Mouse (Mus musculus) adrenal gland, postnatal 36 days (tissue): Measurements from ENCODE around the gene Cyp46a1. TPM values are rescaled to one million over a fixed set of nuclear protein-coding genes. Genes with fewer than 3 reads are reported as not detected.

Experiments
- DNase-seq, 2 experiments: peaks; one replicate each; pipeline ENCODE4 v3.0.0; 2021; ENCODE audit warnings: mixed read lengths in 1 of 2
- total RNA-seq, 2 experiments: library from RNA; stranded (reverse); gene quantifications; 2 replicates each; pipeline ENCODE4 v1.2.3; 2021

Gene Cyp46a1
- total RNA-seq, 2 experiments from 2014 or later = 0.99 to 2.0 TPM

DNA sequence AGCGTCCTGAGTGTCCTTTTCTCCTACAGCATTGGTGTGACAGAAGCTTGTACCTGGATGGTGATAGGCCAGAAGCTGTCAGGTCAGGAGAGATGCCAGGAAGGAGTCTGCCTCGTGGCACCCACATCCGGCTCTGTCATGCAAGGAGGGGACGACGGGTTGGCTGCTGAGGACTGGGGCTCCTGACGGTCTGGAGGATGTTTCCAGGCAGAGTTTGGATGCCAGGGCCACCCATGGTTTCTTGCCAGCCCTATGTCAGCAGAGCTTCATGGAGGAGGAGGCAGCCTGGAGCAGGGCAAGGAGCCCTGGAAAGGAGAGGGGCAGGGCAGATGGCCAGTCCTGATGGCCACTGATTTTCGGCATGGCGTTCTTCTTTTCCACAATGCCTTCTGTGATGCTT, 65.0 kb downstream of the Cyp46a1 start:
- no peak for DNase-seq

DNA sequence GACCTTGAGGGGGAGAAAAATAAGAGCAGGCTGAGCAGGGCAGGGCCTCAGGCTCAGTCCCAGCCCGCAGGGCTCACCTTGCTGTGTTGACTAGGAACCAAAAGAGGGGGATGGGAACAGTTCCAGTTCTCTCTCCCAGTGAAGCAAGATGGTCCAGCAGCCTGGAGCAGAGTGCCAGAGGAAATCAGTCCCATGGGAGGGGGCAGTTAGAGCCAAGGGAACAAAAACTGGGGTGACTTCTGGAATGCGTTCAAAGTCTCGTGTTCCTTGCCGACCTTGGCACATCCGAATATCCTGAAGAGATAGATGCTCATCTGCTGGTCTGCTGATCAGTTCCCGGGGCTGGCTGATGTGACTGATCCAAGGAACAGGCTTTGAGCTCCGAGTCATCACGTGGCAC, 66.8 kb downstream of the Cyp46a1 start:
- peak in 1 of 2 experiments; percentile 16 for DNase-seq

DNA sequence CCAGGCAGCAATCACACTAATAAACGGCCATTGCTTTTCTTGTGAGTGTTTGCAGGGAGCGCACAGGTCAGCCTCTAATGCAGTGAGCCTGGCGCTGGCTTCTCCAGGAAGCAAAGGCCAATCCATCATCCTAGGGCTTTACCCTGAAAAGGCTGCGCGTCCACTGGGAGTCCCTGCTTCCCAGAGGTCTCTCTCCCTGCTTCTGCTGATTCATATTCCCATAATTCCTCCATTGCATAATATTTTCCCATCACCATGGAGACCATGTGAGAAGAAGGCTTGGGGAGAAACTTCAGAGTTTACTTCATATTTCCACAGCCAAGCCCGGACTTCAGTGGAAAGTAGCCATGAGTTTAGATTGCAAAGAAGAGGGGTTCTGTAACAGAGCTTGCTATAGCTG, 69.8 kb downstream of the Cyp46a1 start:
- peak; percentile 69 to 71 for DNase-seq

DNA sequence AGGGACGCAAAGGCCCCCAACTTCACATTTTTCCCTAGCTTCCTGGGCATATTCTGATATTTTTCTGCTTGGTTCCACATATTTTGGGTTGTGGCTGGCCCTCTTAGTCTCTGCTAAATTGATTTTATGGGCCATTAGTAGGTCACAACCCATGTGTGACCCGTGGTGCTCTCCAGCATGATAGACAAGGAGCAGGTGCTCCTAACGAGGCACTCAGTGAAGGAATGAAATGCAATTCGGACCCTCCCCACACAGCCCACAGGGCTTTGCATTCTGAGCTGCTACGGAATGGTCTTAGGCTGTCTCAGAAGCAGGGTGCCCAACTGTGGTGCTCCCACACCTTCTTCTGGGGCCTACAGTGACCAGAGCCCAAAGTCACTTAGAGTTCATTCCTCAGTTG, 74.9 kb downstream of the Cyp46a1 start:
- no peak for DNase-seq

DNA sequence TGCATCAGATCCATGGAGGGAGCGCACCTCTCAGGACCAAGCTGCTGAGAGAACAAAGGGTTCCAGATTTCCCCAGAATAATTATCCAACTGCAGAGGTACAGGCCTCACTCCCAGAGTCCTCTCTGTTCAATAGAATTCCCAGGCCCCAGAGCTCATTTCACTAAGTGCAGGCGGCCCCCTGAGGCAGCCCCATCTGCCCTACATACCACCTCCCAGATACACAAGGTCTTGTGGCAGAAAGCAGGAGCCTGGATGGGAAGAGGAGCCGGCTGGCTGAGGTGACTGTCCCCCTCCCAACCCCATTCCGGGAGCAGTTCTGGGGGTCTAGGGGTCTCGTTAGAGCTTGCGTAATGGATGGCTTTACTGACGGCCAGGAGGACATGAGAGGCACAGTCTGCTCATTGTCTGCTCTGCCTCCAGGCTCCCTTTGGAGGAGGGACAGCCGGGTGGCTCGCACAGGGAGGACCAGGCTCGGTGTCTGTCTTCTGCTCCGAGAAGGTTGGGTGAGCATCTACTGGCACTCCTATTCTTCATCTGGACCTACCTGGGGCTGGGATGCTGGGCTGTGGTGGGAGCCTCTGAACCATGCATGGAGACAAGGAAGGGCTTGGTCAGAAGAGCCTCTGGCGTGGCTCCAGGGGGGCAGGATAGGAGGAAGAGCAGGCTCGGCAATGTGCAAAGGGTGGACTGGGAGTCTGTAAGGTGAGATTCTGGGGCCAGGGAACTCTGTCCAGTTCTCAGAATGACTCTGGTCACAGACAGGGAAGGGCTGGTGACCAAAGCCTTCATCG, 76.4 kb downstream of the Cyp46a1 start:
- DNase-seq = no peak

Other genes with a start within 250 kb of the Cyp46a1 start
- 100 to 1,000 TPM; 108 to 126 TPM for gene Setd3, start 155.1 kb upstream of the Cyp46a1 start, total RNA-seq
- gene Ccnk, start 154.8 kb upstream of the Cyp46a1 start, total RNA-seq = 10 to 100 TPM; 26.6 to 32.9 TPM
- 10 to 100 TPM; 21.6 to 28.8 TPM for gene Ccdc85c, start 59.0 kb upstream of the Cyp46a1 start, total RNA-seq
- under 1 TPM; 0.76 to 0.86 TPM for gene Hhipl1, start 28.1 kb upstream of the Cyp46a1 start, total RNA-seq
- 10 to 100 TPM; 16.6 to 44.6 TPM for gene Eml1, start 36.6 kb downstream of the Cyp46a1 start, total RNA-seq
- gene Evl, start 220.3 kb downstream of the Cyp46a1 start, total RNA-seq = 10 to 100 TPM; 48.8 to 49.6 TPM